Mouse (Mus musculus) T-helper 2 cell (primary cell): ENCODE data around the gene Cdc6.
"Not testable (repeated sequence)": the region's sequence is repeated elsewhere in the genome, so short reads cannot be mapped to it uniquely, and the experiment has no call there.

Source experiments
- in situ Hi-C: fragments of 300-600 bp; cut with MboI, MseI; formaldehyde crosslinking; loops from one replicate; pipeline ENCODE4 v1.15.1; 2025; ENCODE audit warnings: high pct_unique_total_duplicates

Cdc6 gene

DNA sequence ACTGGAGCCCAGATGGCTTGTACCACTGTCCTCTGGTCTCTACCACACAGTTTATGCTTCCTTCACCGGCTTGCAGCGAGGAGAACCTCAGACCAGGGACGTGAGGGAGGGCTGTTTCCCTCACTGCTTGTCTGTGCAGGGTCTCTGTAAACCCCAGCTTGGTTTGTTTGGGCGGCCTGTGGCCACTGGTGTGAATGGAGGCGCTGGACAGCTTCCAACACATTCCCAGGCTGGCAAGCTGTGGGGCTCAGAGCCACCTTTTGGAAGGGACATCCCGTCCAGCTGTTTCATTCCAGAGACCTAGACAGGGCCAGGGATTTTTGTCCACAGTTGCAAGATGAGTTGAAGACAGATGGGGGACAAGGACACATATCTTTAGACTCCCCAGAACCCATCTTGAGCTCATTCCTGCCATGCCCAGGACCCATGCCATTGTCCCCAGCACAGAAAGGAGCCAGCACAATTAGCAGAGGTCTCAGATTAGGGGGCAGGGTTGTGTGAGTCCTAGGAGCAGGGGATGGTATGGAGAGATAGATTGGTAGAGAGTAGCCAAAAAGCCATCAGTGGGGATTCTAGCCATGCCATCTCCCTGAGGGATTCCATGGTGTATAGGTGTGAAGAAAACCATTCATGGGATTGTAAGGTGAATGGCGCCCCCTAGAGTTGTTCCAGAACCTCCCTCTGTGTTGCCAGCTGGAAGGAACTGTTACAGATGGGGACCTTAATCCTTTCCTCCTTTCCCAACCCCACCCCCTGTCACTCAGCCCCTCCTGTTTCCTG, 24.1 kb downstream of the Cdc6 start:
- in situ Hi-C loops, result no loop called here

GRCm38 (mm10) chr11:98932293-98933091, 24.9 kb downstream of the Cdc6 start:
- in situ Hi-C loops, result no loop called here

DNA sequence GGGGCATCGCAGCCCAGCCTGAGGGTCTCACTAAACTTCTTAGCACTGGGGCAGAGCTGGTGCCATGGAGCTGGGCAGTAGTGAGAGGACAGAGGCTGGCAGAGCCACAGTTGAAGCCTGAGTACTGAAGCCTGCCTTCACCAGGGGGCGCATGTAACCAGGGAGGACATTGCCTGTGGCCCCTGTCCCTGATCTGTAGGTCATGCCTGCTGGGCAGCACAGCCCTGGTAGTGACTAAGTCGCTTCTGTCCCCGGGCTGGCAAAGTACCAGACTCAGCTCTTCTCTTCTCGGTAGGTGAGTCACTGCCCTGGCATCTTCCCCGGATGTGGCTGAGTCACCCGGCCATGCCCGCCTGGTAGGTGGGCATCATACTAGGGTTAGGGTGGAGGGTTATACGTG, 25.6 kb downstream of the Cdc6 start:
- in situ Hi-C loops, result no loop called here

DNA sequence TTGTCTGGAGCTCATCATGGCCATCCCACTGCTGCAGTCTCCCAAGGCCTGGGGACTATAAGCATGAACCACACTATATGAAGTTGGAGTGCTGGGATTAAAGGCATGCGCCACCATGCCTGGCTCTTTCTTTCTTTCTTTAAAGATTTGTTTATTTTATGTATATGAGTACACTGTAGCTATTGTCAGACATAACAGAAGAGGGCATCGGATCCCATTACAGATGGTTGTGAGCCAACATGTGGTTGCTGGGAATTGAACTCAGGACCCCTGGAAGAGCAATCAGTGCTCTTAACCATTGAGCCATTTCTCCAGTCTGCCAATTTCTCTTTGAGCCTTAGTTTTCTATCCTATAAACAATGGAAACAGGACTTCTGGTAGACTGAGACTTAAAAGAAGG, 26.2 kb downstream of the Cdc6 start:
- in situ Hi-C loops, result not testable (repeated sequence)

DNA sequence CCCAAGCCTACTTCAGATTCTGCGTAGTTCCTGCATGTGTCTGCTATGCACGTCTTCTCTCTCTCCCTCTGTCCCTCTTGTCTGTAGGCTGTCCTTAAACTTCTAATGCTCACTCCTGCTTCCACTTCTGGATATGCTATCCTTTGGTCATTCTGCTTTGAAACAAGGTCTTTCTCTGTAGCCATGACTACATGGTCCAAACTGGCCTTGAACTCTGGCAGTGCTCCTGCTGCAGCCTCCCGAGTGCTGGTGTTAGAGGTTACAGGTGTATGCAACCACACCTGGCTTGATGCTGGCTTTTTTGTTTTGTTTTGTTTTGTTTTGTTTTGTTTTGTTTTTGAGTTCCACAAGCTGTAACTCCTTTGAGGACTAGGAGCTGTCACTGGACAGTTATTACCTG, 26.8 kb downstream of the Cdc6 start:
- in situ Hi-C loops, result no loop called here

GRCm38 (mm10) chr11:98935123-98935522, 27.5 kb downstream of the Cdc6 start:
- in situ Hi-C loops, result no loop called here

GRCm38 (mm10) chr11:98936170-98936569, 28.6 kb downstream of the Cdc6 start:
- in situ Hi-C loops, result no loop called here

- in situ Hi-C loops, result no loop called here
Measured at GRCm38 (mm10) chr11:98936606-98937409, 29.2 kb downstream of the Cdc6 start.

GRCm38 (mm10) chr11:98937410-98937913, 29.9 kb downstream of the Cdc6 start:
- in situ Hi-C loops, result no loop called here

DNA sequence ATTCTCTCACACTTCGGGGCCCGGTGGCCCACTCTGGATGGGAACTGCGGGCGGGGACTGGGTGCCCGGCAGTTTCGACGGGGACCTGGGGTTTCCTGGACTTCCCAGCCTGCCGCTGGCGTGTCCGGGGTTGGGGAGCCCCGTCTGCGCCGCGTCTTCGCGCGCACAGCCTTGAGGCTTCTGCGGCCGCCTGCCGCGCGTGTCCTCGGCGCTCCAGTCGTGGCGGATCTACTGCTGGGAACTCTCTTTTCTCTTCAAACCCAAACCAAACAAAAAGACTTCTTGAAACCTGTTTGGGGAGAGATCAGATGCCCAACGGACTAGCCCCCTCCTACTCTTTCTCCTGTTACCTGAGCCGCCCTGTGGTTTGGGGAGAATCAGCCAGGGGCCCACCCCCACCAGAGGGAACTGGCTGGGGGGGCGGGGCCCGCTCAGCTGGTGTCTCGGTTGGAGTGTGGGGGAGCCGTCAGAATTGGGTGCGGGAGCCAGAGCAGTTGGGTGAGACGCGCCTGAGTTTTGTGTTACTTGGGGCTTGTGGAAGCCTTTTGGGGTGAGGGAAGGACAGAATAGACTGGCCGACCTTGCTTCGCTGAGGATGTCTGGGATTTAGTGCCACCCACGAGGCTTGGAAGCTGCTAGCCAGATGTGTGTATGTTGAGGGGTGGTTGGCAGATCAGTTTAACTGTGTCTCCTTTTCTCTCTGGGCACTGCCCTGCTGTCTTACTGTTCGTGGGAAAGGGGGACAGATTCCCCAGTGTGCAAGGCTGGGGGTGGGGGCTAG, 30.5 kb downstream of the Cdc6 start:
- in situ Hi-C loops, result no loop called here

DNA sequence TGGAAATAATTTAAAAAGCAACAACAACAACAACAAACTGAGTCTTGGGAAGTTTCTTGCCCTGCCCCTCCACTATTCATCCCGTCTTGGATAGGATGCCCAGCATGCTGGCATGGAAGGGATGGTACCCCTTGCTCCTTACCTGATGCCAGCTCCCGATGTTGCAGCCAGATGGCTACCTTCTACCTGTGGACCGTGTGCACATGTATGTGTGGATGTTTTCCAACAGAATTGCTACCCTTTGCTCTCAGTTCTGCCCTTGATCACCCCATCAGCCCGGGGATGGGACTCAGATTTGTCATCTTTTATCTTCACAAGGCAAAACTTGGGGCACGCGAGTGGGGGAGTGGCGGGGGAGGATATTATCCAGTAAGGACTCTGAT, 31.1 kb downstream of the Cdc6 start:
- in situ Hi-C loops, result no loop called here

GRCm38 (mm10) chr11:98939084-98939952, 31.7 kb downstream of the Cdc6 start:
- in situ Hi-C loops, result no loop called here

DNA sequence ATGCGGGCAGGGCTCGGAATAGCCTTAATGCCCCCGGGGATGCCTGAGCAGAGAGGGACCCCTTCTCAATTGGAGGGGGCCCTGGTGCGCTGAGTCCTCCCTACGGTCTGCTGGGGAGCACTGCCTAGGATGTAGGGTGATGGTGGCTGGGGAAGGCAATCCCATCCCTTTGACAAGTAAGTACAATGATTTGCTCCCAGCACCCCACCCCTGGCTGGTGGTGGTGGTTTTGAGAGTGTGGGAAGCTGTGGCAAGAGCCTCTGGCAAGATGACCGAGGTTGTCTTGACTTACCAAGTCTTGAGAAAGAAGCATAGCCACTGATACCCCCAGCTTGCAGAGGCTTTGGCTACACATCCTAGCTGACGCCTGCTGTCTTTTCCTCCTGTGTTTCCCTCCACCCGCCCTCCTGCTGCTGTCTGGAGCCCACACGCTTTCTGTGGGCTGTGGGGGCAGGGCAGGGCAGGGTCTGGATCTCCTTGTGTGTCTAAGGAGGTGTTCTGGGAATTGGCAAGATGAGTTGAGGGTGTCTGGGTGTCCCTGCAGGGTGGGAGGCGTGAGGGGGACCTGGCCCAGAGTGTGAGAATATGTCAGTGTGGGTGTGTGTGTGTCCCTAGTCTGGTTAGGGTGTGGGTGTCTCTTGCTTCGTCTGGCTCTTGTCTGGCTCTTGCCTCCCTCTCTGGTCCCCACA, 32.5 kb downstream of the Cdc6 start:
- in situ Hi-C loops, result loop anchor here (10.0 kb wide), 1 partner anchor 205 kb away; no protein-coding TSS in a partner anchor

DNA sequence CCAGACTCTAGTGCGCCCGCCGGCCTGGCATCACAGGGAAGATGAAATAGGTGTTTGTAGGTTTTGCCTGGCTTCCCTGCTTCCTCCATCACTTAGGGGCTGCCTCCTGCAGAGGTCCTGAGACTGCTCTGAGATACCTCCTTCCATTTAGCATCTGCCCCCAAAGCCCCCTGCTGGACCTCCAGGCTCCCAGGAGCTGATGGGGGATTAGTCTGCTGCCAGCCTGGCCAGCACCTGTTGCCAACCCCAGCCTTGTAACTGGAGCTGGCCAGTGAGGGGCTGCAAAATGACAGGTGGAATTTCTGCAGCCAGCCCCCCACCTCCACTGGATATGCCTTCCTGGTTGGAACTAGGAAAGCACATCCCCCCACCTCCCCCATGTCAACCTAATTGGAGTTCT, 33.2 kb downstream of the Cdc6 start:
- in situ Hi-C loops, result loop anchor here (10.0 kb wide), 1 partner anchor 204 kb away; no protein-coding TSS in a partner anchor

DNA sequence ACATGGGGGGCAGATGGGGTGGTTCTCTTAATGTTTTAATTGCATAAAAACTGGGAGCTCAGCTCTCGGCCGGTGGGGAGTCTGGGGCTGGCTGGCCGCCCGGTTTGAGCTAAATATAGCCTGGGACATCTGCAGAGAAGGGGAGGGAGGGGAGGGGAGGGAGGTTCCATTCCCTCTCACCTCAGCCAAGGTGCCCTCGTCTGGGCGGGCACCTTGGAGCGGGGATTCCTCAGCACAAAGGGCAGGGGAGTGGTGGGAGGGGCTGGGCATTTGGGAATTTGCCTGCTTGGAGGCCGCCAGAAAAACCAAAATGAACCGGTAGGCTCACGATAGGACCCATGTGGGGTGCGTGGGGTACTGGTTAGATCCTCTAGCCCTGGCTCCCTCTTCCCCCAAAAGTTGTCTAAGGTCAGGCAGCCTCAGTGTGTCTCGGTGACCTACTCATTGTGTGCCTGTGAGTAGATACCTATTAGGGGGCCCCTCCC, 33.8 kb downstream of the Cdc6 start:
- in situ Hi-C loops, result loop anchor here (10.0 kb wide), 1 partner anchor 203 kb away; no protein-coding TSS in a partner anchor

- in situ Hi-C loops, result loop anchor here (10.0 kb wide), 1 partner anchor 203 kb away; no protein-coding TSS in a partner anchor
Measured at GRCm38 (mm10) chr11:98941826-98942550, 34.4 kb downstream of the Cdc6 start.

DNA sequence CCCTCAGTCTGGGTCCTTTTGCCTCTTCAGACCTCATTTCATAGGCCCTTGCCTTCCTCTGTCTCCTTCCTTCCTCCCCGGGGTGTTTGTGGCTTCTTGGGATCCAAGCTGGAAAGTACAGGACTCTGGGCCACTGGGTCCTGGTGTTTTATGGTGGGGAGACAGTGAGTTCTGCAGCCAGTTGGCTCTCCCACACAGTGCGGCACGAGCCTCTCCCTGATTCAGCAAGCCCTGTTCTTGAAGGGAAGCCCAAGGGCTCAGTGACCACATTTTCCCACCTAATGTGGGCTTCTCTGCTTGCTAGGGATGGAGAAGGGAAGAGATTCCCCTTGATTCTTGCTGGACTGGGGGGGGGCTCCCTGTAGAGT, 34.9 kb downstream of the Cdc6 start:
- in situ Hi-C loops, result loop anchor here (10.0 kb wide), 1 partner anchor 202 kb away; no protein-coding TSS in a partner anchor

GRCm38 (mm10) chr11:98942923-98943641, 35.5 kb downstream of the Cdc6 start:
- in situ Hi-C loops, result loop anchor here (10.0 kb wide), 1 partner anchor 202 kb away; no protein-coding TSS in a partner anchor
